Mouse (Mus musculus): Measurements from ENCODE around the gene Naa16. TPM values are rescaled to one million over a fixed set of nuclear protein-coding genes. Genes with fewer than 3 reads are reported as not detected.

Naa16 gene
- polyA plus RNA-seq, 1 experiment, result 3.6 TPM

DNA sequence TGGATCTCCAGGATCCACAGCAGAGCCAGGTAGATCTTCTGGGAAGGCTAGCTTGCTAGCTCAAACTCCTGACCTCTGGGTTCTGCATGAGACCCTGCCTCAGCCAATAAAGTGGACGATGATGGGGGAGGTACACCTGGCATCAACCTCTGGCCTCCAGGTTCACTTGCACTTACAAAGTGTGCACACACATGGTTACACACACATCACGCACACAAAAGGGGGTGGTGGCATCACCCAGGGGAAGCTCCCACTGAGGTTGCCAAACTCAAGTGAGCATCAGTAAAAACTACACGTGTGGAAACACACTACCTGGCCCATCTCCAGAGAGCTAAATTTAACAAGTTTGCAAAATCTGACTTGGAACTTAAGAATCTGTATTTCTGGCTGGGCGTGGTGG lies 77.9 kb downstream of the Naa16 start:
- Histone ChIP-seq H3K4me3 (no peak overlapping the region), H3K36me3 (ENCODE audit: control insufficient read depth, insufficient read depth) (no peaks in the 10 kb centered on the region)

DNA sequence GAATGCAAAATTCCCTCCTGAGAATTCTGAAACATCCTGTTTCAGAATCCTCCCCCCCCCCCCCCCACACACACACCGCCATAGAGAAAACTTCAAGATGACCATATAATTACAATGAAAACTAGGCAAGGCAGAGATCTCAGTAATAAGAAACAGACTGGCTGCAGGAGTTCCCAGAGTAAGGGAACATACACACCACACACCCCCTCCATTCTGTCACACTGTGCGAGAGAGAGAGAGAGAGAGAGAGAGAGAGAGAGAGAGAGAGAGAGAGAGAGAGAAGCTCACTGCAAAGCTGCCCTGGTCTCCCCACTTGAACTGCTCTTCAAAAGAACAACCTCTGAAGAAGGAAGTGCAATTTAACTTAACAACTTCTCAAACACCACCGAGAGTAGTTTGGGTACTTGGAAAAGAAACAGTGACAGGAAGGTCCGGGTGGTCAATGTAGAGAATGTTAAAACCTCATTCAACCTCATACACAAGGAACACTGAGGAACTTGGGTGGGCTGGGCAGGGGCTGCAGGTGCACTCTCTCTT lies 78.6 kb downstream of the Naa16 start:
- H3K79me2 ChIP-seq (ENCODE audit: control insufficient read depth, insufficient read depth), result no peaks in the 10 kb centered on the region
- H3K27me3 ChIP-seq (ENCODE audit: control insufficient read depth, insufficient read depth, insufficient read length), result no peaks in the 10 kb centered on the region
- no peak overlapping the region for H3ac ChIP-seq (ENCODE audit: control insufficient read depth, insufficient read length)
- TF ChIP-seq E2F4 (IDR thresholded peaks at IDR 0.05; ENCODE audit: insufficient read depth) (no peak), TCF12 (IDR thresholded peaks at IDR 0.05; ENCODE audit: insufficient read depth, poor library complexity, severe bottlenecking) (no peak), SRF (IDR thresholded peaks at IDR 0.05; ENCODE audit: control insufficient read depth, insufficient read length, low read depth) (no peak), CEBPB (IDR thresholded peaks at IDR 0.05; ENCODE audit: insufficient read depth, poor library complexity, severe bottlenecking) (no peak), MYOG (IDR thresholded peaks at IDR 0.05; ENCODE audit: control insufficient read depth in 1 of 3, insufficient read depth in 1 of 3, insufficient read length in 2 of 3, low read depth in 2 of 3) (no peak), MAX (IDR thresholded peaks at IDR 0.05; ENCODE audit: low read depth) (no peak), POLR2AphosphoS2 (IDR thresholded peaks at IDR 0.05; ENCODE audit: insufficient read length, low read depth) (no peak), POLR2A (IDR thresholded peaks at IDR 0.05; ENCODE audit: insufficient read length, low read depth) (no peak)
- H3K36me3 ChIP-seq (ENCODE audit: control insufficient read depth, insufficient read depth), result no peaks in the 10 kb centered on the region
- no peak overlapping the region for H3K4me2 ChIP-seq (ENCODE audit: low read depth)
- no peak overlapping the region for H3K4me3 ChIP-seq

More for the DNA sequence above, 77.9 kb downstream of the Naa16 start:
- TF ChIP-seq CEBPB (IDR thresholded peaks at IDR 0.05; ENCODE audit: insufficient read depth, poor library complexity, severe bottlenecking) (no peak), E2F4 (IDR thresholded peaks at IDR 0.05; ENCODE audit: insufficient read depth) (no peak), TCF12 (IDR thresholded peaks at IDR 0.05; ENCODE audit: insufficient read depth, poor library complexity, severe bottlenecking) (no peak), MYOD1 (IDR thresholded peaks at IDR 0.05; ENCODE audit: control insufficient read depth in 1 of 3, insufficient read length in 2 of 3, low read depth in 2 of 3) (no peak), MAX (IDR thresholded peaks at IDR 0.05; ENCODE audit: low read depth) (no peak), REST (IDR thresholded peaks at IDR 0.05; ENCODE audit: insufficient read depth, insufficient read length) (no peak)
- Histone ChIP-seq H3K27me3 (ENCODE audit: control insufficient read depth, insufficient read depth, insufficient read length) (no peaks in the 10 kb centered on the region), H3K4me2 (ENCODE audit: low read depth) (no peak overlapping the region), H3ac (ENCODE audit: control insufficient read depth, insufficient read length) (no peak overlapping the region), H3K79me2 (ENCODE audit: control insufficient read depth, insufficient read depth) (no peaks in the 10 kb centered on the region)

DNA sequence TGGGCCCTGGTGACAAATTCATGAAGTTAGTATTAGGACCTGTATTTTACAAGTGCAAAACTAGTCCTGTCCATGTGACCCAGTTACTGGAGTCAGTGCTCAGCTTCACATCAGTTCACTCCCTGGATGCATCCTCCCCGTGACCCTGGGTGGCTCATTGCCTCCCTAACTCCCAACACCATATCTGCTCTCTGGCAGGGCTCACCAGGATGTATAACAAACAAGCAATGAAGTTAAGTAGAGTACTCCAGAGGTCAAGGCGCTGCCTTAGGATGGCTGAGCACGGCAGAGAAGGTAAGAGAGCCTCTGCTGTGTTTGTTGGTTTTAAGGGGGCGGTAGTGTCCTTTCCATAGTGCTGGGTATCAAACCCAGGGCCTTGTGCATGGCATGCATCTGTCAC lies 81.5 kb downstream of the Naa16 start:
- Histone ChIP-seq H3K4me2 (ENCODE audit: low read depth) (no peak overlapping the region), H3K36me3 (ENCODE audit: control insufficient read depth, insufficient read depth) (no peaks in the 10 kb centered on the region), H3K4me3 (no peak overlapping the region), H3K27me3 (ENCODE audit: control insufficient read depth, insufficient read depth, insufficient read length) (no peaks in the 10 kb centered on the region), H3K79me2 (ENCODE audit: control insufficient read depth, insufficient read depth) (no peaks in the 10 kb centered on the region), H3ac (ENCODE audit: control insufficient read depth, insufficient read length) (no peak overlapping the region)
- TF ChIP-seq REST (IDR thresholded peaks at IDR 0.05; ENCODE audit: insufficient read depth, insufficient read length) (no peak), TCF12 (IDR thresholded peaks at IDR 0.05; ENCODE audit: insufficient read depth, poor library complexity, severe bottlenecking) (no peak), USF1 (IDR thresholded peaks at IDR 0.05; ENCODE audit: low read depth) (no peak), MAX (IDR thresholded peaks at IDR 0.05; ENCODE audit: low read depth) (no peak), TCF3 (IDR thresholded peaks at IDR 0.05; ENCODE audit: insufficient read length, low read depth) (no peak), MYOD1 (IDR thresholded peaks at IDR 0.05; ENCODE audit: control insufficient read depth in 1 of 3, insufficient read length in 2 of 3, low read depth in 2 of 3) (no peak), MYOG (IDR thresholded peaks at IDR 0.05; ENCODE audit: control insufficient read depth in 1 of 3, insufficient read depth in 1 of 3, insufficient read length in 2 of 3, low read depth in 2 of 3) (no peak), CEBPB (IDR thresholded peaks at IDR 0.05; ENCODE audit: insufficient read depth, poor library complexity, severe bottlenecking) (no peak), POLR2AphosphoS2 (IDR thresholded peaks at IDR 0.05; ENCODE audit: insufficient read length, low read depth) (no peak), E2F4 (IDR thresholded peaks at IDR 0.05; ENCODE audit: insufficient read depth) (no peak), SRF (IDR thresholded peaks at IDR 0.05; ENCODE audit: control insufficient read depth, insufficient read length, low read depth) (no peak), POLR2A (IDR thresholded peaks at IDR 0.05; ENCODE audit: insufficient read length, low read depth) (no peak)

DNA sequence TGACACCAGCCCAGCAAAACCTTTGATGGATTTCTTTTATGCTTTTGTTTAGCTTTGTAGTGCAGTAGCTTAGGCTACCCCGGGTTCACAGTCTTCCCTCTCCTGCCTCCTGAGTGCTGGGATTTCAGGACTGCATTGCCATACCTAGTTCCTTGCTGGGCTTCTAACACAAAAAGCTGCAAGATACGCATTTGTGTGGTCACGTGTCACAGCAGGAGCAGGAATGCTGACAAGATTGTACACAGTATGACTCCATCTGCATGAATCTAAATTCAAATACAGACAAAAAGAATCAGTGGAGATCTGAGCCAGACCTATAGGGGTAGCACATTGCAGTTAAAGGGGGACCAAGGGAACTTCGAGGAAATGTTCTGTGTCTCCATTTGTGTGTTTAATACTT lies 82.2 kb downstream of the Naa16 start:
- Histone ChIP-seq H3K79me2 (ENCODE audit: control insufficient read depth, insufficient read depth) (no peaks in the 10 kb centered on the region), H3K4me3 (no peak overlapping the region), H3K36me3 (ENCODE audit: control insufficient read depth, insufficient read depth) (no peaks in the 10 kb centered on the region), H3K4me2 (ENCODE audit: low read depth) (no peak overlapping the region), H3K27me3 (ENCODE audit: control insufficient read depth, insufficient read depth, insufficient read length) (no peaks in the 10 kb centered on the region), H3ac (ENCODE audit: control insufficient read depth, insufficient read length) (no peak overlapping the region)
- no peak for TF ChIP-seq CEBPB (IDR thresholded peaks at IDR 0.05; ENCODE audit: insufficient read depth, poor library complexity, severe bottlenecking)
- no peak for TF ChIP-seq SRF (IDR thresholded peaks at IDR 0.05; ENCODE audit: control insufficient read depth, insufficient read length, low read depth)

DNA sequence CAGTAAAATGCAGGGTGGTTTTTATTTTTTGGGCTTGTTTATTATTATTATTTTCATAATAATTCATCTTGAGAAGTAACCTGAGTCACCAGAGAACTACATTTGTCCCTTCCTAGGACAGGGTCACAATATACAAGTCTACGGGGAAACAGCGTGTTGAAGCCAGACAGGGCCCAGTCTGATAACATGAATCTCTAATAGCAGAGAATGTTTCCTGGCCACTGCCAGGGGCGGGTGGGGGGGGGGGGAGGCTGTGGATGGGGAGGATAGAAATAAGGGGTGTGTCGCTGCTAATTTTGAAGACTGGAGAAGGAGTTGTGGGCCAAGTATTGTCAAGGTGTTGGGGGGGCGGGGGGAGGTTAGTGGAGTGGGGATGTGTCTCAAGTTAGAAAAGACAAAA lies 82.7 kb downstream of the Naa16 start:
- Histone ChIP-seq H3K36me3 (ENCODE audit: control insufficient read depth, insufficient read depth) (no peaks in the 10 kb centered on the region), H3K4me2 (ENCODE audit: low read depth) (no peak overlapping the region), H3ac (ENCODE audit: control insufficient read depth, insufficient read length) (no peak overlapping the region), H3K4me3 (no peak overlapping the region), H3K27me3 (ENCODE audit: control insufficient read depth, insufficient read depth, insufficient read length) (no peaks in the 10 kb centered on the region), H3K79me2 (ENCODE audit: control insufficient read depth, insufficient read depth) (no peaks in the 10 kb centered on the region)
- TF ChIP-seq E2F4 (IDR thresholded peaks at IDR 0.05; ENCODE audit: insufficient read depth) (no peak), SRF (IDR thresholded peaks at IDR 0.05; ENCODE audit: control insufficient read depth, insufficient read length, low read depth) (no peak), MYOD1 (IDR thresholded peaks at IDR 0.05; ENCODE audit: control insufficient read depth in 1 of 3, insufficient read length in 2 of 3, low read depth in 2 of 3) (no peak), POLR2A (IDR thresholded peaks at IDR 0.05; ENCODE audit: insufficient read length, low read depth) (no peak), MYOG (IDR thresholded peaks at IDR 0.05; ENCODE audit: control insufficient read depth in 1 of 3, insufficient read depth in 1 of 3, insufficient read length in 2 of 3, low read depth in 2 of 3) (no peak), CEBPB (IDR thresholded peaks at IDR 0.05; ENCODE audit: insufficient read depth, poor library complexity, severe bottlenecking) (no peak), MAX (IDR thresholded peaks at IDR 0.05; ENCODE audit: low read depth) (no peak), USF1 (IDR thresholded peaks at IDR 0.05; ENCODE audit: low read depth) (no peak)

Data from myocyte (in vitro differentiated cells).